Mouse (Mus musculus) heart, adult 2 months (tissue): ENCODE results near the gene Nhsl2.

Source experiments
- CTCF ChIP-seq: fragments of 200-600 bp; IDR thresholded peaks from 2 replicates; pipeline ENCODE4 v1.8.1; 2022; ENCODE audit warnings: antibody characterized with exemption, mild to moderate bottlenecking, moderate library complexity
- EP300 ChIP-seq: fragments of 200-500 bp; IDR thresholded peaks from 2 replicates; pipeline ENCODE4 v1.6.1; 2011; ENCODE audit warnings: low read depth, low read length, control low read depth; ENCODE audit not compliant: insufficient read depth
- POLR2A ChIP-seq: fragments of 200-500 bp; IDR thresholded peaks from 2 replicates; pipeline ENCODE4 v1.6.1; 2011; ENCODE audit warnings: mild to moderate bottlenecking, low read depth, low read length, control low read depth; ENCODE audit not compliant: insufficient read depth

GRCm38 (mm10) chrX:102054009-102054408, 204.8 kb downstream of the Nhsl2 start:
- TF ChIP-seq POLR2A (no peak), CTCF (no peak), EP300 (no peak)
